In genomic region chr16:9439891-9440290, GRCm38 (mm10) we compare ENCODE assay signal across 31 mouse cellular contexts.
"Had no signal": no experiment of that assay in that cellular context is flagged by ENCODE, and none has a peak within 500 bp of the region (broad histone marks: within the 10 kb centered on the region; RNA-seq: fewer than 3 reads in every experiment).

No protein-coding gene starts in this region.

- ATAC-seq: liver, embryonic 12.5 days; liver, postnatal 0 days; lung, postnatal 0 days; midbrain, embryonic 15.5 days; midbrain, embryonic 16.5 days had no signal

- DNase-seq: left cerebral cortex, postnatal 4 days; liver; liver, embryonic 13.5 days; liver, postnatal 0 days; lung, adult 18-20 months; lung, adult 2 months; lung, embryonic 14.5 days; lung, postnatal 10 days; lung, postnatal 14 days; lung, postnatal 36 days; lung, postnatal 4 days had no signal

- H3K4me1 ChIP-seq: limb, embryonic 10.5 days; limb, embryonic 12.5 days; limb, embryonic 13.5 days; limb, embryonic 15.5 days; liver, embryonic 12.5 days; liver, embryonic 13.5 days; liver, embryonic 15.5 days; lung, embryonic 15.5 days; megakaryocyte, embryonic 14.5 days; midbrain, embryonic 10.5 days; midbrain, embryonic 12.5 days; midbrain, embryonic 13.5 days; midbrain, embryonic 15.5 days had no signal

- H3K9ac ChIP-seq: limb, embryonic 12.5 days; limb, embryonic 13.5 days; limb, embryonic 15.5 days; liver, embryonic 12.5 days; liver, embryonic 13.5 days; liver, embryonic 14.5 days; liver, embryonic 15.5 days; liver, postnatal 0 days; lung, embryonic 14.5 days; lung, embryonic 15.5 days; midbrain, embryonic 12.5 days; midbrain, embryonic 13.5 days; midbrain, embryonic 15.5 days had no signal

- H3K27me3 ChIP-seq: limb, embryonic 12.5 days; limb, embryonic 13.5 days; limb, embryonic 15.5 days; liver, embryonic 12.5 days; liver, embryonic 13.5 days; liver, embryonic 15.5 days; lung, embryonic 15.5 days; megakaryocyte, embryonic 14.5 days had no signal

- H3K4me2 ChIP-seq: limb, embryonic 12.5 days; limb, embryonic 13.5 days; limb, embryonic 15.5 days; liver, embryonic 11.5 days; liver, embryonic 12.5 days; liver, embryonic 13.5 days; liver, embryonic 15.5 days; lung, embryonic 14.5 days; lung, embryonic 15.5 days; midbrain, embryonic 11.5 days; midbrain, embryonic 12.5 days; midbrain, embryonic 13.5 days; midbrain, embryonic 15.5 days had no signal

- H3K9me3 ChIP-seq: limb, embryonic 10.5 days; limb, embryonic 12.5 days; limb, embryonic 13.5 days; limb, embryonic 15.5 days; liver, embryonic 12.5 days; liver, embryonic 13.5 days; liver, embryonic 15.5 days; lung, embryonic 15.5 days; megakaryocyte, embryonic 14.5 days; midbrain, embryonic 12.5 days; midbrain, embryonic 13.5 days; midbrain, embryonic 15.5 days had no signal

- H3K27ac ChIP-seq: left cerebral cortex, adult 2 months; limb, embryonic 10.5 days; limb, embryonic 12.5 days; limb, embryonic 13.5 days; limb, embryonic 15.5 days; liver, embryonic 12.5 days; liver, embryonic 13.5 days; liver, embryonic 14.5 days; liver, embryonic 15.5 days; lung, embryonic 15.5 days; macrophage; midbrain, embryonic 10.5 days; midbrain, embryonic 12.5 days; midbrain, embryonic 13.5 days; midbrain, embryonic 15.5 days had no signal

- H3K4me3 ChIP-seq: left cerebral cortex, adult 2 months; limb, embryonic 10.5 days; limb, embryonic 12.5 days; limb, embryonic 13.5 days; limb, embryonic 15.5 days; liver, embryonic 12.5 days; liver, embryonic 13.5 days; liver, embryonic 15.5 days; lung, embryonic 15.5 days; megakaryocyte, embryonic 14.5 days; midbrain, embryonic 10.5 days; midbrain, embryonic 12.5 days; midbrain, embryonic 13.5 days; midbrain, embryonic 15.5 days; myocyte had no signal

- H3K36me3 ChIP-seq: limb, embryonic 10.5 days; limb, embryonic 12.5 days; limb, embryonic 13.5 days; limb, embryonic 15.5 days; liver, embryonic 12.5 days; liver, embryonic 13.5 days; liver, embryonic 15.5 days; lung, embryonic 15.5 days; midbrain, embryonic 10.5 days; midbrain, embryonic 12.5 days; midbrain, embryonic 13.5 days; midbrain, embryonic 15.5 days had no signal
